Mouse (Mus musculus) heart, embryonic 11.5 days (tissue): ENCODE results near the gene Fgd6. TPM values are rescaled to one million over a fixed set of nuclear protein-coding genes. Genes with fewer than 3 reads are reported as not detected.

Experiments used
- ATAC-seq: fragments of 200-750 bp; cut with Nextera tagmentation; replicated peaks from 2 replicates; pipeline ENCODE4 v1.8.0; 2017; ENCODE audit warnings: moderate library complexity; ENCODE audit not compliant: insufficient number of reproducible peaks, low FRiP score, low TSS enrichment
- H3K27ac ChIP-seq: fragments of 300-500 bp; sonication (generic); 2 replicates; pipeline ENCODE4 v1.5.1; 2014; ENCODE audit warnings: mild to moderate bottlenecking, low read depth, low read length
- H3K27me3 ChIP-seq: fragments of 300-500 bp; sonication (generic); 2 replicates; pipeline ENCODE4 v1.6.1; 2014; ENCODE audit warnings: mild to moderate bottlenecking, low read length, mixed read lengths; ENCODE audit not compliant: control insufficient read depth, insufficient read depth
- H3K36me3 ChIP-seq: fragments of 300-500 bp; sonication (generic); 2 replicates; pipeline ENCODE4 v1.6.1; 2014; ENCODE audit warnings: mild to moderate bottlenecking, low read length, moderate library complexity, mixed read lengths; ENCODE audit not compliant: control insufficient read depth, insufficient read depth
- H3K4me1 ChIP-seq: fragments of 300-500 bp; sonication (generic); 2 replicates; pipeline ENCODE4 v1.6.1; 2014; ENCODE audit warnings: low read length; ENCODE audit not compliant: control insufficient read depth, insufficient read depth
- H3K4me2 ChIP-seq: fragments of 300-500 bp; sonication (generic); 2 replicates; pipeline ENCODE4 v1.6.1; 2014; ENCODE audit warnings: mild to moderate bottlenecking, moderate library complexity
- H3K4me3 ChIP-seq: fragments of 300-500 bp; sonication (generic); 2 replicates; pipeline ENCODE4 v1.5.1; 2014; ENCODE audit warnings: low read depth, low read length
- H3K9ac ChIP-seq: fragments of 300-500 bp; sonication (generic); 2 replicates; pipeline ENCODE4 v1.6.1; 2014; ENCODE audit warnings: mild to moderate bottlenecking, low read depth, low read length, moderate library complexity
- H3K9me3 ChIP-seq: fragments of 300-500 bp; sonication (generic); replicated peaks from 2 replicates; pipeline ENCODE4 v1.6.1; 2016; ENCODE audit warnings: low read length; ENCODE audit not compliant: control insufficient read depth
- WGBS: fragments of 180-500 bp; shearing (Covaris S2); extraction: QIAGEN DNeasy Blood & Tissue Kit; methylation state at CpG from one replicate; pipeline ENCODE4 v1.1.7; 2014; ENCODE audit not compliant: insufficient replicate concordance; 5-methylcytosine and 5-hydroxymethylcytosine counted together
- polyA plus RNA-seq: library from polyadenylated mRNA; unstranded; fragments of >200 nt; fragmentation: Nextera tagmentation; extraction: Ambion mirVana; gene quantifications from 2 replicates; pipeline ENCODE4 v1.2.1, GENCODE M21; 2014

Fgd6 gene
- polyA plus RNA-seq, 1 experiment from 2014 or later: 4.3 TPM

DNA sequence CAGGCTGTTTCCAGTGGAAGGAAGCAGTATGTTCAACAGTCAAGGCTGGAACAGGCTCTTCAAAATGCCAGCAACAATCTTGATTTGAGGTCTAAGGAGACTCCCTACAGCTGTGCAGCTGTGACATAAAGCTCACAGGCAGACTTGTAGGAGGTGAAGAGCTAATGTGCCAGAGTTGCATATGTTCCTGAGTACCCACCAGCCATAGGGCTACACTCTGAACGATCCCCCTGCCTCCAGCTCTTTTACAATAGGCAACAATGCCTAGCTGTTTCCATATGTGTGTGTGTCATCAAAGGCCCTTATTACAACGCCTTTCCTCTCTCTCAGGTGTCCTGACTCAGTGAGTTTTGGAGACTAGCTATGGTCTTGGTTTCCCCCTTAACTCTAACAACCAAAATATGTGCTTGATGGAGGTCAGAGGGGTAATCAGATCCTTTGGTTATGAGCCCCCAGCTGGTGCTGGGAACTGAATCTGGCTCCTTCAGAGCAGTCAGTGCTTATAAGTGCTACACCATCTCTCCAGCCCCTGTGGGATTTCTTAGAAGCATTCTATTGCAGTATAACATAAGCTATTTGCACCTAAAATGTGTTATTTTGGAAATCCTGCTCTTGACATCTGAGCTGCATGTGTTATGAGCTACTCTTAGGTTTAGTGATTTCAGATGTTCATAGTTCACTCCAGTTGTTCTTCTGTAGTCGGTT, 104.6 kb downstream of the Fgd6 start:
- no peaks in the 10 kb centered on the region for H3K27me3 ChIP-seq
- no peak overlapping the region for H3K4me2 ChIP-seq
- no peak overlapping the region for H3K4me3 ChIP-seq
- WGBS: 88% methylated on average over 3 of the region's 3 CpGs
- H3K36me3 ChIP-seq: no peaks in the 10 kb centered on the region
- H3K27ac ChIP-seq: no peak overlapping the region
- H3K9ac ChIP-seq: no peak overlapping the region
- ATAC-seq: no peak
- H3K4me1 ChIP-seq: no peaks in the 10 kb centered on the region
- no peaks in the 10 kb centered on the region for H3K9me3 ChIP-seq

DNA sequence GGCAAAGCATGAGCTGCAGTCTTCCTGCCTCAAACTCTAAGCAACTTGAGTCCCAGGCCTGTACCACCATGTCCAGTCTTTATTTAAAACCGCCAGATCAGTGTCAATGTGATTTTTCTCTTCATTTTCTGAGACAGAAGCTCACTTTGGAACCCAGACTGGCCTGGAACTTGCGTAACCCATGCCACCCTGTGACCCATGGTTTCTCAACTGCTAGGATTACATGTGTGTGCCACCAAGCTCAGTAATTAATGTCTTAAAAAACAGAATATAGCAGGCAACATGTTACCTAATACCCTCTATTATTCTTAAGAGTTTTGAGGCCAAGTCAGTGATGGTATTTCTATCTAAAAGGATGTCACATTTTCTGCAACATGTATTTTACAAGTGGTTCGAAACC, 106.6 kb downstream of the Fgd6 start:
- Histone ChIP-seq H3K9me3 (no peaks in the 10 kb centered on the region), H3K4me3 (no peak overlapping the region), H3K27me3 (no peaks in the 10 kb centered on the region), H3K9ac (no peak overlapping the region), H3K4me1 (0 out of 2 replicates have a peak, but pooled peaks cover 2% of the 10 kb centered on the region), H3K36me3 (no peaks in the 10 kb centered on the region), H3K27ac (no peak overlapping the region), H3K4me2 (no peak overlapping the region)
- ATAC-seq: no peak
- WGBS: 85% methylated on average over 3 of the region's 3 CpGs

DNA sequence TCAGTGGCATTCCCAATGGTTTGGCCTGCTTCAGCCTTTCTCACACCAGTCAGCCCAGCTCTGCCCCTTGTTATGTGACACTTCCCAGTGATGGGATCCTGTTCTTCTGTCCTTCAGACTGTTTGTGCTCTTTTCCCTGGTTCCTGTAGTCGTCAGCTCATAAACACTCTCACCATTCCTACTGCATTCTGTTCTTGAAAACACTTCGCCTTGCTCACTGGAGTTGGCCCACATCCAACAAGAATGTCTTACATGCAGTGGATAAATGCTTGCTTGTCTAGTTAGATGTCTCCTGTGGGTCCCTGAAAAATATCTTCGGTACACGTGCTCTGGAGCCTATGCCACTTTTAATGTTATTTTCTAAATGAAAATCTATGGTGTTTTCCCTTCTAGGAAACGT, 108.8 kb downstream of the Fgd6 start:
- Histone ChIP-seq H3K27me3 (no peaks in the 10 kb centered on the region), H3K9ac (no peak overlapping the region), H3K9me3 (no peaks in the 10 kb centered on the region), H3K4me1 (peaks cover 9% of the 10 kb centered on the region), H3K36me3 (no peaks in the 10 kb centered on the region), H3K4me3 (no peak overlapping the region), H3K27ac (no peak overlapping the region), H3K4me2 (no peak overlapping the region)
- ATAC-seq: no peak
- WGBS: 71% methylated on average over 5 of the region's 5 CpGs

DNA sequence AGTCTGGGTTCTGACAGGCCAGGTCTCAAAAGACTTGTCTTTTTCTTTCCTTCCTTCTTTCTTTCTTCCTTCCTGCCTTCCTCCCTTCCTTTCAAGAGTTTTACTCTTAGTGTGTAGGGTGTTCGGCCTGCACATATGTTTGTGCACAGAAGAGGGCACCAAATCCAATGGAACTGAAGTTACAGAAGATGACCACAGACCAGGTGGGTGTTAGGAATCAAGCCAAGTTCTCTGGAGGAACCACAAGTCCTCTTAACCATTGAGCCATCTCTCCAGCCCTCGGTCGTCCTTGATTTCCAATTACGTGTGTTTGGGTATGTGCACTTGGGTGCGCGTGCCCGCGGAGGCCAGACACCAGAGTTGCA, 111.6 kb downstream of the Fgd6 start:
- peak overlapping the region; percentile 90 for H3K27ac ChIP-seq
- peak overlapping the region; percentile 91 for H3K4me3 ChIP-seq
- no peaks in the 10 kb centered on the region for H3K36me3 ChIP-seq
- H3K9me3 ChIP-seq: no peaks in the 10 kb centered on the region
- H3K4me1 ChIP-seq: peaks cover 10% of the 10 kb centered on the region
- no peaks in the 10 kb centered on the region for H3K27me3 ChIP-seq
- H3K4me2 ChIP-seq: peak overlapping the region; percentile 74
- peak; percentile 4; the same call in 1 of the 2 replicates for ATAC-seq
- 13% methylated on average over 8 of the region's 8 CpGs for WGBS
- peak overlapping the region; percentile 93 for H3K9ac ChIP-seq

DNA sequence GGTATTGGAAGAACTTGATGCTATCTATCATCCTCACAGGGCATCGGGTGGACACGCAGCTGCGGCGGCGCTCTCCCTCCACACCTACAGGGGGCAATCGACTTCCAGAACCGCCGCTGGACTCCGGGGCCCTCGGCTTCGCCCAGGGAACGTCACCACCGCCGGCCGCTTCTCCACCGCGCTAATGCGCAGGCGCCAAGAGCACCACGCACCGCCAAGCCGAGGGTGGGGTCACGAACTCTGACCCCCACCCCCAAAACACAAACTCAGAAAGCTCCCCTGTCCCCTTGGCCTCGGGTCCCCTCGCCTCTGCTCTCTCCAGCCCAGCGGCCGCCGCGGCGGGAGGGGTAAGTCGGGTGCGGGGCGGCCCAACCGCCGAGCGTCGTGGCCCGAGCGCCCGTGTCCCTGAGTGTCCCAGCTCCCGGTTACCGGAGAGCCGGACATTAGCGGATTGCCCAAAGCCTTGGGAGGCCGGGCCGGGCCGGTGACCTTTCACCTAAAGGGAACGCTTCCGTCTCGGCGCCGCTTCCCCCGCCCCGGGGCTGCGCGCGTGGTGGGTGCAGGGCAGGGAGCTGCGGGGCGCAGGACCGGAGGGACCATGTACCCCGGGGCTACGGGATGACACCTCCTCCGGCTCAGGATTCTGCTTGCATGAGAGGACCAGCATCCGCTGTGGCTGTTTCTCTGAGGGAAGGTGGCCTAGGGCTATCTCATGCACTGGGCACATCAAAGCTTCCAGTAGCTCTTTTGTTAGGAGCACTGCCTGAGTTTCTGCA, 112.1 kb downstream of the Fgd6 start, which contains the start of gene Nr2c1:
TSS of gene Nr2c1 (plus strand) at position 268 of the 776 bp plus-strand sequence.
- peak within 1 kb of the TSS; percentile 93 for H3K9ac ChIP-seq
- under 1% methylated on average over 64 of the region's 64 CpGs for WGBS
- H3K4me2 ChIP-seq: peak within 1 kb of the TSS; percentile 74
- H3K4me1 ChIP-seq: peaks cover 10% of the 10 kb centered on the region
- H3K36me3 ChIP-seq: no peaks in the 10 kb centered on the region
- H3K9me3 ChIP-seq: no peaks in the 10 kb centered on the region
- peak; percentile 86 for ATAC-seq
- H3K4me3 ChIP-seq: peak within 1 kb of the TSS; percentile 91
- no peaks in the 10 kb centered on the region for H3K27me3 ChIP-seq
- H3K27ac ChIP-seq: peak within 1 kb of the TSS; percentile 90

DNA sequence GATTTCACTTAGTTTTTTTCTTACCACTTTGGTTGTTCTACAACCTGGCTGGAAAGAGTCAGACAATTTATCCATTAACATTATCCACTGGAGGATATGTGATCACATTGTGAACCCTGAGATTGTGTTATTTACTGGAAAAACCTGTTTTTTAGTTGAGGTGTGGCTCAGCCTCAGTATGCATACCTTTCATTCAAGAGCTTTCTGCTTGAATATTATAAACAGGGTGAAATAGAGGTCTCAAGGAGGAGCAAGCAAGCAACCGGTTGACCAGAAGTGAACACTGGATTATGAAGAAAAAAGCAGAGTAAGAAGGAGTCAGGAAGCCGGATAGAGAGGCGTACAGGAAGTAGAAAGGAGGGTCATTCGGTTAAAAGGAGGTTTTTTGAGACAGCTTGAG, 115.7 kb downstream of the Fgd6 start:
- 73% methylated on average over 4 of the region's 4 CpGs for WGBS

DNA sequence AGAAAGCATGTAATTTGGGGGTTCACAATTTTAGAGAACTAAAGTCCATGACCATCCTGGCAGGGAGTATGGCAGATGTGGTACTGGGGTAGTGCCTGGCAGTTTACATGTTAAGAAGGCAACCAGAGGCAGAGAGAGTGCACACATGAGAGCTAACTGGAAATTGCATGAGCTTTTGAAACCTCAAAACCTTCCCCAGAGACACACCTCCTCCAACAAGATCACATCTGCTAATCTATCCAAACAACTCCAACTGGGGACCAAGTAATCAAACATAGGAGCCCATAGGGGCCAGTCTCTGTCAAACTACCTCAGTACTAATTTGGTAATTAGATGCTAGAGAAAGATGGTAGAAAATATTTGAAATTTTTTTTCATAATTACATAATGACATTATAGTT, 118.0 kb downstream of the Fgd6 start:
- no peak overlapping the region for H3K4me3 ChIP-seq
- H3K27me3 ChIP-seq: no peaks in the 10 kb centered on the region
- peaks cover 3% of the 10 kb centered on the region for H3K36me3 ChIP-seq
- no peaks in the 10 kb centered on the region for H3K9me3 ChIP-seq
- H3K9ac ChIP-seq: no peak overlapping the region
- ATAC-seq: no peak
- no peak overlapping the region for H3K4me2 ChIP-seq
- peaks cover 7% of the 10 kb centered on the region for H3K4me1 ChIP-seq
- H3K27ac ChIP-seq: no peak overlapping the region

More for the DNA sequence above, 115.7 kb downstream of the Fgd6 start:
- Histone ChIP-seq H3K36me3 (no peaks in the 10 kb centered on the region), H3K4me3 (no peak overlapping the region), H3K4me2 (no peak overlapping the region), H3K27me3 (no peaks in the 10 kb centered on the region), H3K9me3 (no peaks in the 10 kb centered on the region), H3K4me1 (peaks cover 10% of the 10 kb centered on the region), H3K27ac (no peak overlapping the region), H3K9ac (no peak overlapping the region)
- no peak for ATAC-seq

DNA sequence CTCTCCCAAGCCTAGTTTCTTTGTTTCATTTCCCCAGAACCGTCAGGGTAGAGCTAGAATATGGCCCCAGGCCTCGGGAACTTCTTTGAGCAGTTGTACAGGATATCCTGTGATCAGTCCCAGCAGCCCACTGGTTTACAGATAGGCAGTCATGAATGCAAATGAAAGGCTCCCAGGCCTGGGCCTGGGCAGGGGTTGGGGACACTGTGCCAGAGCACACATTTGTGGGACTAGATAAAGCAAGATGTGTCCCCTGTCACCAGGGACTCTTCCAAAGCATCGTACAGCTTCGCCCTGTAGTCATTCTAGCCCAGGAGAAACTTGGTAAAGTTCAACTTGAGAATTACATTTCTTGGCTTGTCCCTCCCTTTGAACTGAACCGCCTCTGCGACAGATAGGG, 123.2 kb downstream of the Fgd6 start:
- Histone ChIP-seq H3K27ac (no peak overlapping the region), H3K4me1 (no peaks in the 10 kb centered on the region), H3K4me2 (no peak overlapping the region), H3K4me3 (no peak overlapping the region), H3K36me3 (peaks cover 10% of the 10 kb centered on the region), H3K9ac (no peak overlapping the region), H3K9me3 (no peaks in the 10 kb centered on the region), H3K27me3 (no peaks in the 10 kb centered on the region)
- ATAC-seq: no peak
- WGBS: 81% methylated on average over 6 of the region's 6 CpGs
